10 mouse cellular contexts compared by ENCODE assay signal in the genomic region with DNA sequence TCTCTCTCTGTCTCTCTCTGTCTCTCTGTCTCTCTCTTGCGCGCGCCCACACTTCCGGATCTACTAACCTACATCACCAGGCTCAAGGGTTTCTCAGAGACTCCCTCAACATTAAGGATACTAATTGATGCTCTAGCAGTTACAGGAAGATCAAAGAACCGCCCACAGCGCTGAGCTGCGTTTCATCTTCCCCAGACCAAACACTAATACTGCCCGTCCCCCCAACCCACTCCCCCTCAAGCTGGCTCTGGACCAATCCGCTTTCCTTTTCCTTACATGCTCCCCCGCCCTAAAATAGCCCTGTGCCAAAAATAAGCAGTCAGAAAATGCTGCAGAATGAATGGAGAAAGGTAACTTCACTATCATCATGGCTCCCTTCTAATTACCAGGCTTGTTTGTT.
A peak's percentile ranks its signal among the peaks of the same experiment; 100 is the strongest.
DNase-seq lines count a peak whose midpoint lies in the region; ATAC-seq and TF ChIP-seq lines count a peak whose summit lies in the region.
"Had no signal": no experiment of that assay in that cellular context is flagged by ENCODE, and none has a peak within 500 bp of the region (broad histone marks: within the 10 kb centered on the region; RNA-seq: fewer than 3 reads in every experiment).

No protein-coding gene starts in this region.

- no peak overlapping the region for H3K4me3 ChIP-seq in kidney, postnatal 0 days (replicated peaks; ENCODE audit: low read depth, low read length)
- H3K4me3 ChIP-seq in midbrain, embryonic 14.5 days (replicated peaks; ENCODE audit: low read depth, low read length): no peak overlapping the region
- no peak overlapping the region for H3K4me3 ChIP-seq in midbrain, embryonic 11.5 days (ENCODE audit: low read depth, low read length)
- H3K4me3 ChIP-seq in forebrain, embryonic 16.5 days (replicated peaks; ENCODE audit: low read length): no peak overlapping the region

- H3K27me3 ChIP-seq in kidney, postnatal 0 days (ENCODE audit: insufficient read depth, low read length): no peaks in the 10 kb centered on the region
- H3K27me3 ChIP-seq in midbrain, embryonic 14.5 days (ENCODE audit: control insufficient read depth, insufficient read depth, low read length): no peaks in the 10 kb centered on the region; the same call in 1 of the 2 replicates
- H3K27me3 ChIP-seq in midbrain, embryonic 11.5 days (ENCODE audit: control insufficient read depth, insufficient read depth, low read length): no peaks in the 10 kb centered on the region
- no peaks in the 10 kb centered on the region for H3K27me3 ChIP-seq in forebrain, embryonic 16.5 days (replicated peaks; ENCODE audit: control insufficient read depth, insufficient read depth, low read length)

- no peak overlapping the region for H3K4me2 ChIP-seq in kidney, postnatal 0 days (ENCODE audit: low read length)
- H3K4me2 ChIP-seq in midbrain, embryonic 14.5 days (ENCODE audit: low read length): no peak overlapping the region
- no peak overlapping the region for H3K4me2 ChIP-seq in midbrain, embryonic 11.5 days
- 0 out of 2 replicates have a peak overlapping the region, but pooled peaks have one; percentile 6 for H3K4me2 ChIP-seq in forebrain, embryonic 16.5 days (ENCODE audit: low read length)

- 31% methylated on average over 10 of the region's 10 CpGs for whole genome bisulfite sequencing in kidney, postnatal 0 days
- 72% methylated on average over 10 of the region's 10 CpGs for WGBS in midbrain, embryonic 14.5 days
- WGBS in midbrain, embryonic 11.5 days: 82% methylated on average over 10 of the region's 10 CpGs
- WGBS in forebrain, embryonic 16.5 days: 51% methylated on average over 10 of the region's 10 CpGs

- H3K36me3 ChIP-seq in kidney, postnatal 0 days (ENCODE audit: insufficient read depth, low read length): no peaks in the 10 kb centered on the region
- no peaks in the 10 kb centered on the region for H3K36me3 ChIP-seq in midbrain, embryonic 14.5 days (ENCODE audit: control insufficient read depth, insufficient read depth, low read length)
- no peaks in the 10 kb centered on the region for H3K36me3 ChIP-seq in midbrain, embryonic 11.5 days (ENCODE audit: control insufficient read depth, insufficient read depth, low read length)
- H3K36me3 ChIP-seq in forebrain, embryonic 16.5 days (ENCODE audit: control insufficient read depth, insufficient read depth): no peaks in the 10 kb centered on the region

- no peak for ATAC-seq in kidney, postnatal 0 days (replicated peaks; ENCODE audit: low FRiP score, low read depth)
- no peak for ATAC-seq in midbrain, embryonic 14.5 days (ENCODE audit: low FRiP score, low TSS enrichment)
- no peak for ATAC-seq in midbrain, embryonic 11.5 days (ENCODE audit: low FRiP score)
- peak; percentile 66 for ATAC-seq in forebrain, embryonic 16.5 days

- no peak overlapping the region for H3K27ac ChIP-seq in kidney, postnatal 0 days
- no peak overlapping the region for H3K27ac ChIP-seq in midbrain, embryonic 14.5 days (replicated peaks; ENCODE audit: low read depth, low read length)
- no peak overlapping the region for H3K27ac ChIP-seq in midbrain, embryonic 11.5 days (ENCODE audit: low read depth, low read length)
- no peak overlapping the region for H3K27ac ChIP-seq in forebrain, embryonic 16.5 days (ENCODE audit: low read length)

- peak; percentile 54 for DNase-seq in kidney, postnatal 0 days (ENCODE audit: low spot score)
- no peak for DNase-seq in kidney, postnatal 36 days
- peak; percentile 51 for DNase-seq in midbrain, embryonic 14.5 days
- no peak for DNase-seq in midbrain, embryonic 11.5 days (ENCODE audit: low spot score, missing footprints)
- DNase-seq in right cerebral cortex, postnatal 4 days: peak; percentile 47
- no peak for DNase-seq in thymus, postnatal 4 days
- DNase-seq: adrenal gland, postnatal 10 days; lung, adult 18-20 months; thymus, postnatal 36 days had no signal

- no peaks in the 10 kb centered on the region for H3K9me3 ChIP-seq in kidney, postnatal 0 days (replicated peaks; ENCODE audit: low read length)
- no peaks in the 10 kb centered on the region for H3K9me3 ChIP-seq in midbrain, embryonic 14.5 days (ENCODE audit: control insufficient read depth, low read length)
- no peaks in the 10 kb centered on the region for H3K9me3 ChIP-seq in midbrain, embryonic 11.5 days (ENCODE audit: control insufficient read depth, low read length)
- no peaks in the 10 kb centered on the region for H3K9me3 ChIP-seq in forebrain, embryonic 16.5 days (ENCODE audit: control insufficient read depth, low read length)

- H3K4me1 ChIP-seq in kidney, postnatal 0 days (replicated peaks; ENCODE audit: insufficient read depth, low read length): 0 out of 2 replicates have a peak, but pooled peaks cover 2% of the 10 kb centered on the region
- H3K4me1 ChIP-seq in midbrain, embryonic 14.5 days (ENCODE audit: control insufficient read depth, insufficient read depth, low read length): no peaks in the 10 kb centered on the region
- H3K4me1 ChIP-seq in midbrain, embryonic 11.5 days (ENCODE audit: control insufficient read depth, insufficient read depth, low read length): no peaks in the 10 kb centered on the region
- no peaks in the 10 kb centered on the region for H3K4me1 ChIP-seq in forebrain, embryonic 16.5 days (replicated peaks; ENCODE audit: control insufficient read depth, insufficient read depth, low read length)

- H3K9ac ChIP-seq in kidney, postnatal 0 days (ENCODE audit: low read depth, low read length): no peak overlapping the region
- H3K9ac ChIP-seq in midbrain, embryonic 14.5 days (replicated peaks; ENCODE audit: low read length): no peak overlapping the region
- no peak overlapping the region for H3K9ac ChIP-seq in midbrain, embryonic 11.5 days (ENCODE audit: low read length)
- no peak overlapping the region for H3K9ac ChIP-seq in forebrain, embryonic 16.5 days (replicated peaks; ENCODE audit: low read depth, low read length)

- TF ChIP-seq CTCF in kidney, postnatal 0 days (IDR thresholded peaks at IDR 0.05; ENCODE audit: low read depth): no peak

Comparison
In these comparisons a context has a peak if more than half of its experiments do, and no peak if none do; other contexts are left out.
1. DNase-seq: peak in kidney, postnatal 0 days (single experiment), midbrain, embryonic 14.5 days (single experiment) and right cerebral cortex, postnatal 4 days (single experiment); none in kidney, postnatal 36 days (0 of 2), midbrain, embryonic 11.5 days (single experiment) and thymus, postnatal 4 days (single experiment).